Mouse (Mus musculus): ENCODE measurements around the gene Defb43.

DNA sequence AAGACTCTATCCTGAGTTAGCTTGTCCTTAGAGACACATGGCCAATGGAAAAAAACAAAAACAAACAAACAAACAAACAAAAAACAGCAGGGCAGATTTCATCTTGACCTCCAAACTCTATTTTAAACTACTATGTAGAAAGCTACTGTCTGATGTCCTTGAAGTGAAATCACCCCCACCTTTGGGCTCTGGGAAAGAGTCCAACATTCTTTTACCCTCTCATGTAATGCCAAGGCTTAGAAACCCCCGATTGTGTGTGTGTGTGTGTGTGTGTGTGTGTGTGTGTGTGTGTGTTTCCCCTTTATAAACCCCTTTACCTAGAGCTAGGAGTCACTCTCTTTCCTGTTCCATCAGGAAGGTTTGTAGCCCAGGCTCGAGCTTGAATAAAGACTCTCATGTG, 9.0 kb upstream of the Defb43 start:
- TF ChIP-seq POLR2A (IDR thresholded peaks at IDR 0.05; ENCODE audit: borderline replicate concordance, insufficient read depth, low read length): no peak
- TF ChIP-seq CTCF (IDR thresholded peaks at IDR 0.05; ENCODE audit: borderline replicate concordance, insufficient read depth, low read depth, low read length): no peak

Data from cerebellum, adult 2 months (tissue).